Mouse (Mus musculus): ENCODE data around the gene Crb1.

The Crb1 gene

DNA sequence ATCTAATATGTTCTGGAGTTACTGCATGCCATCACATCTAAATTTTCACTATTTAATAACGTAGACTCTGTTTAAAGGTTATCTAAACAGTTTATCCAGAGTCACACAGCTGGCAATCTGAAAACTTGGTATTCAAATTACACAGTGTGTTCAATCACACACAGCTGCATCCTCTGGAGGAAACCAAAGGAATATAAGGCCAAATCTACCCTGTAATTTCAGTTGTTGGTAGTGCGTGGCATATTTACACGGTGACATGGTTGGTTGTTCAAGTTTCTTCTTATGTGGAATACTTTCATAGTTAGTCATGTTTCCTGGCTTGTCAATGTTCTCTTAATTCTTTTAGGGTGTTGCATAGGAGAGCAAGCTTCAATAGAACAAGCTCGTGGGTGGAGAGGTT, 166.4 kb downstream of the Crb1 start:
- no peak for DNase-seq

DNA sequence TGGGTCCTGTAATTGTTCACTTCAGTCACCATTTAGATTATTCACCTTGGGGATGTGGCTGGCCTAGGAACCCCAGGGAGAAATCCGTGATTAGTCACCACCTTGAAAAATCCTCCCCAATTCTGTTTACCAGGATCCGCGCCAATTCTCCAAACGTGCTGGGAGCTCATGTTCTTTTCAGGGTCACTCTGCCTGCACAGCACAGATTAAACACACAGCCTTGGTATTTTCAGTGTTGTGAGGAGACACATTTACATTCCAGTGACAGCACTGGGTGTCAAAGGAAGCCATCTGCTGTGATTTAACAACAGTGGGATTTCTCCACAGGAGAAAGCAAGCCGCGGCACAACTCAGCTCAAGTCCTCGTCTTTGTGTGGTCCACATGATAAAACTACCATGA, 167.1 kb downstream of the Crb1 start:
- DNase-seq: no peak

DNA sequence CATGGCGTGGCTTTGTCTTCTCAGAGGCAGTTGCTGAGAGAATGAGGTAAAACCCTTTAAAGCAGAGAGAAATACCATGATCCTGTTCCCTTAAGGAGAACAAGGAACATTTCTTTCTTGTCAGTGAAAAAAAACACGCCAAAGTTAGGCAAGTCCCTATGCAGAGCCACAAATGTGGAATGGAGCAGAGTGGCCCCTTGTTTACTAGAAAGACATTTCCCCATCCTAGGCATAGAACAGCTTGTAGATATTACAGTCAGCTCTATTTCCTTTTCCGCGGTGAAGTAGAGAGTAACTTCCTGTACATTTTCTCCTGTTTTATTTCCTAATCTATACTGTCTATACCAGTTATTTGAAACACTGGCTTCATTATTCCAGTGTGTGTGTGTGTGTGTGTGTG, 170.6 kb downstream of the Crb1 start:
- DNase-seq: no peak

DNA sequence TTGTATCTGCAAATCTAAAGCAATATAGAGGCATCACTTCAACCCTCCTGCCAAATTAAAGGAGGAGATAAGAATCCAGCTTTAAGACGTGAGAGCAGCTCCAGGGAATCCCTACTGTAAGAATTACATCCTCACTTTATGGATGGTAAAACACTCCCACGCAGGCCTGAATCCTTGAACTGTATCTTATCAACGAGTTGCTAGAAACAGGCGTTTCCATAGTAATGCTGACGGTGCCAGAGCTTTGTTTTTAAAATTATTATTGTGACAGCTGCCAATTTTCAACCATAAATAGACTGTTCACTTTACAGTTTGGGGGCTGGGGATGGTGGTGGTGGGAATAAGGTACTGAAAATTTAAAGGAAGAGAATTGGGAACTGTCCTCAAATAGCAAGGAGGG, 173.9 kb downstream of the Crb1 start:
- DNase-seq: no peak

DNA sequence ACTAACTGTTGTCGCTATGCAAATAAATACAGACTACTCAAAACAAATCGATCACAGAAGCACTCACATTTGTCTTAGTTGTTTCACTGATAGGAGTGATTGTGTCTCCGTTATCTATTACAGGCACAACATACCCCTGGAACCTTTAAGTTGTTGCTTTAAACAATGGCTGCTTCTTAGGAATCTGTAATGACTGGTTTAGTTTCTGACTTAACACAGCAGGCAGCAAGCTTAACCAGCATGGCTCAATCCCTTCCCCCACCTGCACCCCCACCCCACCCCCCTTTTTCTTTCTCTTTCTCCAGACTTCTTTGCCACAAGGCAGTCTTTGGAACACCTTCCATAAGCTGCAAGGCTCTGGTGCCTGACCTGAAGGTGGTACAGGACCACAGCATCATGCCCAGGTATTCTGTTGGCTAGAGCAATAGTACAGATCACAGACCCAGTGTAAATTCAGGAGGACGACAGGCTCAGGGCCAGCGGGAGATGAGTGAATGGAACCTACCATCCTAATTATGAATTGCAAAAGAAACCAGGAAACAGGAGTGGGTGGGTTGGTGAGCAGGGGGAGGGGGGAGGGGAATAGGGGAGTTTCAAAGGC, 182.4 kb downstream of the Crb1 start:
- no peak for DNase-seq

DNA sequence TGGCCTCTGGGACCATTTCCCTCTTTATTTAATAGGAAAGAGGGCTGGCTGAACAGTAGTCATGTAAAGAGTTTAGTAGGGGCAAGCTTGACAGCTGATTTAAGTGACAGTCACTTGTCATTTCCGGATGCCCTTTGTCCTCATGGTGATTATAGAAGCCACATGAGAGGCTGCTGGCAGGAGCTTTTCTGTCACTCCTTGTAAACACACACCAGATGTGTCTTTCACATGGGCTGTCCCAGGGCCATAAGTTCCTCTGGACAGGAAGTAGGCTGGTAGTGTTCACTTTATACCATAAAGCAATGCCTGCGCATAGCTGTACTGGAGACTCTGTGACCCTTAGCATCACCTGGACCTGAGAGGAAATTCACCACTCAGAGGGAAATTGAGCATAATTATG, 182.9 kb downstream of the Crb1 start:
- DNase-seq: no peak

DNA sequence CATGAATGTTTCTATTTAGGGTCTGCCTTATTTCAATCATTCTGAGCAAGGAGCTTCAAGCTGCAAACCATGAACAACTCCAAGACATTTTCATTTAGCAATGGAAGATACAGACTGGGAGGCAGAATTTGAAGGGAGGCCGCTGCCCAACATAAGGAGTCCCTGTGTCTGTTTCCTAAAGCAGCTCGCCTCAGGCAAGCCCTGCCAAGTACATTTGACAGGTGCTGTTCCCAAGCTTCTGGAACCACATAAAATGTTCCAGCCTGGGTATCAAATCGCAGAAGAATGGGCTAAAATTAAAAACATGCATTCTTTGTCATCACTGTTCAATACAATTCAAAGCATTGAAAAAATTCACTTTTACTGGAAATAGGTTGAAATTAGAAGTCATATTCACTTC, 184.3 kb downstream of the Crb1 start:
- no peak for DNase-seq

DNA sequence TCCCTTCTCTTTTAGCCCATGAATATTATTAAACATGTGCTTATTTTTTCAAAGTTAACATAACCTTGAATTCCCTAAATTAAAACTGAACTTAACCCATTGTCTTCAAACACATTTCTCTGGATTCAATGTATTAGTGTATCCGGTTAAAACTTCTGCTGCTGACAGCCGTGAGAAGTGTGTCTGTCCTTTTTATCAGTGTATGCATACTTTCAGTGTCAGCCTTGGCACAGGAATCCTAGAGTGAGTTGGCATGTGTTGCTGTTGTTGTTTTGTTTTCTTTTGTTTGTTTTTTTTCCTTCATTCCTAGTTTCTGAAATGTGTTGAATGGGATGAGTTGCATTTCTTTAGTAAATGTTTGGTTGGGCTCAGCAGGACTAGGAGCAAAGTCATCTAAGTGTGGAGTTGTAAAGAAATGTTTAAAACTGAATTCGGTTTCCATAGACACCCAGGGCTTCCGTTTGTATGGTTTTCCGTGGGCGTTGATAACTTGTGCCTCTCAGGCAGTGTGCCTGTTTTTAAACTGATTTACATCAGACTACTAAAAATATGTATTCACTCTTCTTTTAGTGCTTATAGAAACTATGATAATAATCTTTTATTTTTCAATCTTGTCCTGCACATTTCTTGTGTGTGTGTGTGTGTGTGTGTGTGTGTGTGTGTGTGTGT, 196.3 kb downstream of the Crb1 start:
- DNase-seq: no peak

DNA sequence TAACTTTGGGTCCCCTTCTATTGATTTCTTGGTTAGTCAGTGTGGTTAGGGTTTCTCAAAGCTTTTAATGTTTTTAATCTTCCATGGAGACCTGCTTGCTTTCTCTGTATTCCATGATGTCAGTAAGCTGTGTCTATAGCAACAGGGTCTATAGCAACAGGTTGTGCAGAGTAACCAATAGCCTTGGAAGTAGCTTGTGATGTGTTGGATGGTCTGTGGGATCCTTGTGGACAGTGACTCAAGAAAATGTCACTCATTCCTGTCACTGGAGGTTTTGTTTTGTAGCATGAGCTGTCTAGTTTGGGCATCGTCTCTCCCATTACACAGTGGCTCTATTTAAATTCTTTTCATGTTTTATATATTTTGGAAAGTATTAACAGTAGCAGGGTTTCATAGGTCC, 197.2 kb downstream of the Crb1 start:
- no peak for DNase-seq

DNA sequence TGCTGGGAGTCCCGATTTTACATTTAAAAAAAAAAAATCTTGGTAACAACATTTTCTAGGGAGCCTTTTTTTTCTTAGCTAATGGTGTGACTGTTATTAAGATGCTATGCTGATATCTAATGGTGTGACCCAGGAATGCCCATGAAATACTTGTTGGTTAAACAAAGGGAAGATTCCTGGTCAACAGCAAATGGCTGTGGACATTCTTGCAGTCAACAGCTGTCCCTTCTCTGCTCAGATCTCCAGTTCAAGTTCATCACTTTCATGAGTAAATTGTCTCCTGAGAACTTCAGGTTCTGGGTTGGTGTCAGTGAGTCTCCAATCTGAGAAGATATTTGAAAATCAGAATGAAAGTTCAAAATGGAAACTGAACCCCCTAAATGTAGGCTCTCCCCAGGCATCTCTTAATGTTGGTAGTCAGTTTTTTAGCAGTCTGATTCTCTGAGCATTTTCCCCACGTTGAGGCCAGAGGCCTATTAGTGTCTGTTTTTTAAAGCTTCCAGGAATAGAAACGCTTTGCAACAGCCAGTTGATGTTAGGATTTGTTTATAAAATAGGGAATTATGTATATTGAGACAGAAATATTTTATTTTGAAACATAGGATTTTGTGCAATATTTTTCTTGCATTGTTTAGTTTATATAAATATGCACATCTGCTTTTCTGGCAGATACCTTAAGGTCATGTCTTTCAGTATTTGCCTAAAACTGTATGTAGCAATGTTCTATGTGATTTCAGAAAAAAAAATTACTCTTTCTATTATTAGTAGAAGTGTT, 202.7 kb downstream of the Crb1 start:
- DNase-seq: no peak

DNA sequence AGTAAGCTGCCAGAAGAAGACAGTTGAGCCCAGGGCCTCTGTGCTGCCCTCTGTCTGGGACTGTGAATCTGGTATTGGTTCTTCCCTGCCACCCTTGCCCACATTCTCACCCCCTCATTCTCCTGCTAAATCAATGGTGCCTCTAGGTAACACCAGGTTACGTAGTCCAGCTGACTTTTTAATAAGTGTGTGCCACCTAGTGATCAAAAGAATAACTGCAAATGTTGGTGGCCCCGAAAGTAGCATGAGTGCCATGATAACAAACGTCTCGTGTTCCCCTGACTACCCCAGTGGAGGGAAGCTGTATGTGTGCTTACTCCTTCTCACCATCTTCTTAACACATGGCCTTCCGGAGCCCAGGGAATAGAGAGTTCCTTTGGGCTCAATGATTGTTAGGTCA, 214.1 kb downstream of the Crb1 start:
- DNase-seq: peak in 1 of 2 experiments; percentile 20

DNA sequence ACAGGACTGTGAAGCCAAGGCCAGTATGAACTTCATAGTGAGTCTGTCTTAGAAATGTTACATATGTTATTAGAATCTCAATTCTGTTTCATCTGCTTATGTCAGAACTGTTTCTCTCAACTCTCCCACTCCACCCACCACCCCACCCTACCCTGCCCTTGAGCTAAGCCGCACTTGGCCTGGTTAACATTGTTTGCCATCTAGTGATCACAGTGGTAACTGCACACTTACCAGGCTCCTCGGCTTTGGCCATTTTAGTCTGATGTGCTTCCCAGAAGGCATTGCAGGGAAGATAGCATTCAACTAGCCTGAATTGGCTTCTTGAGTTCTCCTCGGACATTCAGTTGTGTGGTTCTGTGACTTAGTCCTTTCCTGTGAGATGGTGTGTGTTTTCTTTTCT, 215.3 kb downstream of the Crb1 start:
- no peak for DNase-seq

DNA sequence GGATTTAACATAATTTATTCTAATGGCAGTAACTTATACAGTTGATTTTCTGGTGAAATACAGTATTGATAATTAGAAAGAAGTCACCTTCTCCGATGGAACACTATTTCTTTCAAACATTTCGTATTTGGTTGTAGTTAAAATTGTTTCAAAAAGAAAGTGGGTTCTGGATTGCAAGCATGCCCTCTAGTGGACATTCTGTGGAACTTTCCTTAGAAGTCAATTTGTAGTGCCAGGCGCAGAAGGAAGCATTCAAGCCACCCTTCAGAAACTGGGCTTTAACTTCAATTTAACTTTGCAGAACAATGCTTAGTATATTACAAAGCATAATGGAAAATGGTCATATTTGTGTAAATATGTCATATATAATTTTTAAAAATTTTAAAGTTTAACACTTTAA, 220.5 kb downstream of the Crb1 start:
- no peak for DNase-seq

DNA sequence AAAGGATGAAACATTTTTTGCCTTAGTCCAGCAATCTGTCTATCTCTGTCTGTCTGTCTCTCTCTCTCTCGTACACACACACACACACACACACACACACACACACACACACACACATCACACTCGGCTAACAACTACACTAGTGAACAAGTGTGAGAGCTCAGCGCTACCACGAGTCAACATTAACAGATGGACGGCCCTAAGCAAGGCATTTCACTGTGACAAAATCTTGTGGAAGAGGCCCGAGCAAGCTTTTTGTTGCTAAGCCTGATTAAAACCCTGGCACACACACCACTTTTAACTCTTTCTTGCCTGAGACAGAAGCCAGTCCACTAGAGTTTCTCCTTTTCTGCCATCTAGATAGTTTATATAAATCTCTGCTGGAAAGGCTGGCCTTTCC, 223.4 kb downstream of the Crb1 start:
- no peak for DNase-seq

DNA sequence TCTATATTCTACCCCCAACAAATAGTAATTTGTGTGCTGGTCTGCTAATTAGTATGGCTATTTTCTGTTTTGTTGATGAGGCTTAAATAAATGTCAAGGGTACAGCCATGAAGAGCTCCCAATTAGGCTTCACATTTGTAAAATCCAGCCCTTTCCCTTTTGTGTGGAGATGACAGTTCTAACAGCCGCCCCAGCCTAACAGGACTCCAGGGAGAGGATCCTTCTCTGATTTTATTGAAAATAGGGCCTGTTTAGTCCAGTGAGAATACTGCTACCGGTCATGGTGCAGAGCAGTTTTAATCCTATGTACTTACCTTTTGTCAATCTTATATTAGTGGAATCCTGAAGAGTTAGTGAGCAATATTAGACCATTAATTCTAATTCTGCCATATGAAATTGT, 223.9 kb downstream of the Crb1 start:
- DNase-seq: no peak
